ENCODE assay signal across 8 mouse cellular contexts in genomic region chr4:116627722-116628662, GRCm38 (mm10). TPM values are rescaled to one million over a fixed set of nuclear protein-coding genes. Genes with fewer than 3 reads are reported as not detected.
DNase-seq lines count a peak whose midpoint lies in the region; ATAC-seq and TF ChIP-seq lines count a peak whose summit lies in the region.

Gene Nasp (minus strand): TSS chr4:116627941.

- H3K4me3 ChIP-seq in bone marrow, adult 2 months (replicated peaks; ENCODE audit: control insufficient read depth, low read depth, low read length) = peak within 1 kb of the TSS; percentile 92
- peak within 1 kb of the TSS; percentile 100 for H3K4me3 ChIP-seq in embryonic facial prominence, embryonic 15.5 days (replicated peaks)
- peak within 1 kb of the TSS; percentile 100 for H3K4me3 ChIP-seq in kidney, embryonic 14.5 days (ENCODE audit: low read length)
- peak within 1 kb of the TSS; percentile 99 for H3K4me3 ChIP-seq in limb, embryonic 15.5 days

- peak within 1 kb of the TSS; percentile 83 for H3K9ac ChIP-seq in embryonic facial prominence, embryonic 15.5 days
- peak within 1 kb of the TSS; percentile 98 for H3K9ac ChIP-seq in kidney, embryonic 14.5 days (ENCODE audit: low read depth, low read length)
- peak within 1 kb of the TSS; percentile 90 for H3K9ac ChIP-seq in limb, embryonic 15.5 days

- no peak for TF ChIP-seq POLR2A in bone marrow, adult 2 months (IDR thresholded peaks at IDR 0.05; ENCODE audit: borderline replicate concordance, control insufficient read depth, low read depth, low read length)

- no peak for TF ChIP-seq CTCF in bone marrow, adult 2 months (IDR thresholded peaks at IDR 0.05; ENCODE audit: control insufficient read depth, insufficient read depth, low read length)

- peak within 1 kb of the TSS; percentile 74 for H3K4me2 ChIP-seq in embryonic facial prominence, embryonic 15.5 days (replicated peaks)
- peak within 1 kb of the TSS; percentile 62 for H3K4me2 ChIP-seq in kidney, embryonic 14.5 days (replicated peaks; ENCODE audit: low read depth, low read length)
- peak within 1 kb of the TSS; percentile 67 for H3K4me2 ChIP-seq in limb, embryonic 15.5 days

- H3K27me3 ChIP-seq in embryonic facial prominence, embryonic 15.5 days = no peaks in the 10 kb centered on the region
- no peaks in the 10 kb centered on the region for H3K27me3 ChIP-seq in kidney, embryonic 14.5 days (ENCODE audit: control insufficient read depth, insufficient read depth, low read length)
- no peaks in the 10 kb centered on the region for H3K27me3 ChIP-seq in limb, embryonic 15.5 days

- H3K4me1 ChIP-seq in bone marrow, adult 2 months (ENCODE audit: control insufficient read depth, insufficient read depth, low read length) = peaks cover 1% of the 10 kb centered on the region; the same call in 1 of the 2 replicates
- H3K4me1 ChIP-seq in embryonic facial prominence, embryonic 15.5 days = peaks cover 16% of the 10 kb centered on the region
- no peaks in the 10 kb centered on the region; the same call in 1 of the 2 replicates for H3K4me1 ChIP-seq in kidney, embryonic 14.5 days (ENCODE audit: control insufficient read depth, insufficient read depth, low read length)
- H3K4me1 ChIP-seq in limb, embryonic 15.5 days = peaks cover 15% of the 10 kb centered on the region

- H3K36me3 ChIP-seq in embryonic facial prominence, embryonic 15.5 days = 0 out of 2 replicates have a peak, but pooled peaks cover 3% of the 10 kb centered on the region
- peaks cover 11% of the 10 kb centered on the region; the same call in 1 of the 2 replicates for H3K36me3 ChIP-seq in kidney, embryonic 14.5 days (ENCODE audit: control insufficient read depth, insufficient read depth, low read length)
- H3K36me3 ChIP-seq in limb, embryonic 15.5 days = peaks cover 9% of the 10 kb centered on the region

- peak within 1 kb of the TSS; percentile 87 for H3K27ac ChIP-seq in bone marrow, adult 2 months (ENCODE audit: control insufficient read depth, insufficient read depth, low read depth, low read length, poor library complexity)
- peak within 1 kb of the TSS; percentile 97 for H3K27ac ChIP-seq in embryonic facial prominence, embryonic 15.5 days (replicated peaks)
- peak within 1 kb of the TSS; percentile 97 for H3K27ac ChIP-seq in kidney, embryonic 14.5 days (ENCODE audit: low read depth, low read length)
- H3K27ac ChIP-seq in limb, embryonic 15.5 days = peak within 1 kb of the TSS; percentile 95

- peak; percentile 95 for DNase-seq in A20 (ENCODE audit: low read depth, low spot score)
- peak; percentile 91 for DNase-seq in heart, adult 9 months (ENCODE audit: low spot score in 2 of 2)
- peak; percentile 54 to 75 for DNase-seq in monocyte, adult 2 months (ENCODE audit: low read depth in 1 of 2, low spot score in 2 of 2)
- DNase-seq in spleen, postnatal 36 days (ENCODE audit: low spot score in 2 of 2) = peak; percentile 80 to 83

- 7% methylated on average over 23 of the region's 23 CpGs for WGBS in bone marrow, adult 2 months
- 4% methylated on average over 23 of the region's 23 CpGs for WGBS in embryonic facial prominence, embryonic 15.5 days
- 5% methylated on average over 23 of the region's 23 CpGs for WGBS in kidney, embryonic 14.5 days
- WGBS in limb, embryonic 15.5 days = 5% methylated on average over 23 of the region's 23 CpGs

- peak; percentile 86 for ATAC-seq in embryonic facial prominence, embryonic 15.5 days (ENCODE audit: insufficient number of reproducible peaks, low FRiP score, low TSS enrichment, low read depth)
- peak; percentile 92 for ATAC-seq in kidney, embryonic 14.5 days (ENCODE audit: low FRiP score, low TSS enrichment)
- ATAC-seq in limb, embryonic 15.5 days (ENCODE audit: insufficient number of reproducible peaks, low FRiP score, low TSS enrichment, low read depth) = peak; percentile 83

- no peaks in the 10 kb centered on the region for H3K9me3 ChIP-seq in embryonic facial prominence, embryonic 15.5 days (replicated peaks)
- H3K9me3 ChIP-seq in kidney, embryonic 14.5 days (ENCODE audit: control insufficient read depth, low read length) = no peaks in the 10 kb centered on the region
- H3K9me3 ChIP-seq in limb, embryonic 15.5 days = no peaks in the 10 kb centered on the region

RNA-seq across cellular contexts. Expression of gene Nasp, which starts in this region (rescaled TPM):
- 112 and 154 TPM in 2 replicates for polyA plus RNA-seq in bone marrow, adult 2 months (2011; ENCODE audit: insufficient read depth, insufficient read length, low replicate concordance, missing spikeins)
- 107 TPM in 2 replicates for polyA plus RNA-seq in embryonic facial prominence, embryonic 15.5 days (2015; fragmentation: Nextera tagmentation; extraction: Ambion mirVana)
- 224 and 234 TPM in 2 replicates for polyA plus RNA-seq in kidney, embryonic 14.5 days (2014; fragmentation: Nextera tagmentation; extraction: Ambion mirVana)
- 102 and 107 TPM in 2 replicates for polyA plus RNA-seq in limb, embryonic 15.5 days (2015; fragmentation: Nextera tagmentation; extraction: Ambion mirVana)

Comparison
In these comparisons a context has a peak if more than half of its experiments do, and no peak if none do; other contexts are left out.
1. Peak in every context shown above with its lines: DNase-seq, ATAC-seq, H3K4me3 ChIP-seq and H3K27ac ChIP-seq.